Mouse (Mus musculus) stomach, postnatal 0 days (tissue): ENCODE measurements around the gene Adcy3. TPM values are rescaled to one million over a fixed set of nuclear protein-coding genes. Genes with fewer than 3 reads are reported as not detected.

ENCODE experiments used
- ATAC-seq: fragments of 200-750 bp; cut with Nextera tagmentation; 2 replicates; pipeline ENCODE4 v1.8.0; 2017; ENCODE audit not compliant: low FRiP score, low TSS enrichment
- DNase-seq: peaks from one replicate; pipeline ENCODE4 v3.0.0-alpha.2; 2016; ENCODE audit warnings: low spot score
- H3K27ac ChIP-seq: fragments of 300-500 bp; sonication (generic); replicated peaks from 2 replicates; pipeline ENCODE4 v1.5.1; 2014; ENCODE audit warnings: mild to moderate bottlenecking, control low read depth
- H3K27me3 ChIP-seq: fragments of 300-500 bp; sonication (generic); 2 replicates; pipeline ENCODE4 v1.6.1; 2014; ENCODE audit warnings: low read length; ENCODE audit not compliant: control insufficient read depth, insufficient read depth
- H3K36me3 ChIP-seq: fragments of 300-500 bp; sonication (generic); 2 replicates; pipeline ENCODE4 v1.6.1; 2014; ENCODE audit warnings: low read length, mixed read lengths; ENCODE audit not compliant: control insufficient read depth, insufficient read depth
- H3K4me1 ChIP-seq: fragments of 300-500 bp; sonication (generic); replicated peaks from 2 replicates; pipeline ENCODE4 v1.6.1; 2014; ENCODE audit warnings: antibody characterized with exemption; ENCODE audit not compliant: control insufficient read depth, insufficient read depth
- H3K4me2 ChIP-seq: fragments of 300-500 bp; sonication (generic); replicated peaks from 2 replicates; pipeline ENCODE4 v1.6.1; 2014; ENCODE audit warnings: low read depth, mild to moderate bottlenecking, control low read depth, moderate library complexity
- H3K4me3 ChIP-seq: fragments of 300-500 bp; sonication (generic); 2 replicates; pipeline ENCODE4 v1.5.1; 2014; ENCODE audit warnings: low read depth, low read length, control low read depth
- H3K9ac ChIP-seq: fragments of 300-500 bp; sonication (generic); 2 replicates; pipeline ENCODE4 v1.6.1; 2014; ENCODE audit warnings: mild to moderate bottlenecking, low read length, control low read depth, mixed read lengths
- H3K9me3 ChIP-seq: fragments of 300-500 bp; sonication (generic); 2 replicates; pipeline ENCODE4 v1.6.1; 2016; ENCODE audit warnings: low read length; ENCODE audit not compliant: control insufficient read depth
- CTCF ChIP-seq: IDR thresholded peaks from 2 replicates; pipeline ENCODE4 v1.5.1; 2016; ENCODE audit warnings: antibody characterized with exemption, low read depth, mild to moderate bottlenecking, moderate library complexity
- EP300 ChIP-seq: optimal IDR thresholded peaks from 2 replicates; pipeline ENCODE3; 2016; ENCODE audit warnings: antibody characterized with exemption
- WGBS: fragments of 180-500 bp; shearing (Covaris S2); extraction: QIAGEN DNeasy Blood & Tissue Kit; methylation state at CpG from one replicate; pipeline ENCODE4 v1.1.7; 2014; 5-methylcytosine and 5-hydroxymethylcytosine counted together
- polyA plus RNA-seq: library from polyadenylated mRNA; unstranded; fragments of >200 nt; fragmentation: Nextera tagmentation; extraction: Ambion mirVana; gene quantifications from 2 replicates; pipeline ENCODE4 v1.2.1, GENCODE M21; 2015

The Adcy3 gene
- polyA plus RNA-seq, 1 experiment from 2014 or later: 2.9 TPM

DNA sequence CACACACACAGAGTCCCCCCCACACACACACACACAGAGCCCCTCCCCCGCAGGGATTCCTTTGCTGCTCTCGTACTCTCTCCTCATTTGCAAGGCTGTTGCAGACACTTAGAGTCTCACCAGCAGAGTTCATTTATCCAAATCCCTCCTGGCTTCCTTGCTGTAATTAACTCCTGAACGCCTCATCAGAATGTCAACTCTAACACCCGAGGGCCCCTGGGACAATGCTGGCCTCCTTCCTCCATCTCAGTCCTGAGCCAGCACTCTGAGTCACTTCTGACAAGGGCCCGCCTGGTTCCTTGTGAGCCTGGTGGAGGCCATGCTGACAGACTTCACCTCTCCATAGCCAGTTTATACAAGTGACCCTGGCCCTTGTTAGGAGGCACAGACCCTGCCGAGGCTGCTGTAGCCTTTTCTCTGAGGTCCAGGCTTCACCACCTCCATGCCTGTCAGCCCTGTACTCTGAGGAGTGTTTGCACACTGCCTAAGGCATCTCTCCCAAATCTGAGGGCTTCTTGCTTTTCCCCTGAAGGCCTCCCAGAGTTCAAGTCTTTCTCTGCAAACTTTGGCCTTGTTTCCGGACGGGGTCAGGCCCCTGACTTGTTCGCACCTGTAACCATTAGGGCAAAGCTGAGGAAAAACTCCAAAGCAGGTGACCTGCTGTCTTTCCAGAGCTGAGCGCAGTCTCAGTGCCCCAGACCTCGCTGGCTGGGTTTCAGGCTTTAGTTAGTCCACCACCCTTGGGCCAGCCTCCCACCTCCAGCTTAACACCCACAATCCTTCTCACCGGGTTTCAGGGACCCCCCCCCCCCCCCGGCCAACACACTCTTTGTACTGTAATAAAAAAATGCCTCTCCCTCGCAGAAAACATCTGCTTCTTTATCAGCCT is 55.5 kb downstream of the Adcy3 start:
- H3K27ac ChIP-seq: peak overlapping the region; percentile 49; the same call in 1 of the 2 replicates
- WGBS: 26% methylated on average over 14 of the region's 14 CpGs
- DNase-seq: peak; percentile 71

DNA sequence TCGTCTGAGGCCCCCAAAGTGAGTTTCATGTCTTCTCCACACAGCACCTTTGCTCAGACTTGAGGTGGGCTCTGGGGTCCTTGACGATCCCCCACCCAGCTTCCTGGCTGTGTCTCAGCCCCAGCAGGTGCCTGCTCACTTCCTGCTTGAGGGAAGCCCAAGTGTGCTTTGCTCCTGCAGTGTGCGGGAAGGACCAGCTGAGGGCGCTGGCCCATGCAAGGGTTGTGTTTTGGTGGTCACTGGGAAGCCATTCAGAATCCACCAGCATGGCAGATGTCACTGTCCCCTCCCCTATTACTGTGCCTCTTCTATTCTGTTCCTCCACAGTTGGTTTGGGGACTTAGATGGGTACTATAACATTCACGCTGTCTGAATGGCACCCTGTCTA is 56.2 kb downstream of the Adcy3 start:
- WGBS: 52% methylated on average over 5 of the region's 5 CpGs
- Histone ChIP-seq H3K4me3 (no peak overlapping the region), H3K36me3 (no peaks in the 10 kb centered on the region), H3K27me3 (no peaks in the 10 kb centered on the region), H3K4me1 (peaks cover 4% of the 10 kb centered on the region; the same call in 1 of the 2 replicates), H3K9ac (no peak overlapping the region), H3K9me3 (no peaks in the 10 kb centered on the region), H3K4me2 (no peak overlapping the region), H3K27ac (no peak overlapping the region)
- TF ChIP-seq CTCF (peak; percentile 66), EP300 (no peak)
- ATAC-seq: 0 out of 2 replicates have a peak, but pooled peaks have one; percentile 28
- DNase-seq: peak; percentile 38

More for the DNA sequence above, 55.5 kb downstream of the Adcy3 start:
- peaks cover 4% of the 10 kb centered on the region; the same call in 1 of the 2 replicates for H3K4me1 ChIP-seq
- no peaks in the 10 kb centered on the region for H3K36me3 ChIP-seq
- H3K4me3 ChIP-seq: no peak overlapping the region
- H3K4me2 ChIP-seq: no peak overlapping the region
- no peak overlapping the region; the same call in 1 of the 2 replicates for H3K9ac ChIP-seq
- H3K9me3 ChIP-seq: no peaks in the 10 kb centered on the region
- H3K27me3 ChIP-seq: no peaks in the 10 kb centered on the region
- TF ChIP-seq CTCF (no peak), EP300 (no peak)
- peak; percentile 92 for ATAC-seq

DNA sequence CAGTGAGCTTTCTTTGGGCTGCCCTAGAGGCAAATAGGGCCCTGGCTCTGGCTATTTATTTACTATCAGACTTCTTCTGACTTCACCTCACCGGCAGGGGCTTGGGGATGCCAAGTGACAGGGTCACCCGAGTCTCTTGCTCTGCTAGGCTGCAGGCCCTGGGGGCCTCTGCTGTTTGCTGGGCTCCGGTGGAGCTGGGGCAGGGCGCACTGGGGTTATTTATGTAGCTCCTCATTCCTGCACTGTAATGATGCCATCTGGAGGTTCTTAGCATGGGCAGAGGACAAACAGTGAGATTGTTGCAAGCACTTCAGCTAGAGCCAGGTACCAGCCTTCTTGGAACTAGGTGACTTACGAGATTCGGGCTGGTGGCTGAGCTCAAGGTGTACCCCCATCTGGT is 59.6 kb downstream of the Adcy3 start:
- H3K9me3 ChIP-seq: no peaks in the 10 kb centered on the region
- TF ChIP-seq EP300 (no peak), CTCF (peak; percentile 18; the same call in 1 of the 2 replicates)
- DNase-seq (no peak), ATAC-seq (no peak)
- no peak overlapping the region for H3K4me3 ChIP-seq
- H3K4me1 ChIP-seq: peaks cover 4% of the 10 kb centered on the region; the same call in 1 of the 2 replicates
- no peaks in the 10 kb centered on the region for H3K27me3 ChIP-seq
- no peak overlapping the region for H3K4me2 ChIP-seq
- 54% methylated on average over 6 of the region's 6 CpGs for WGBS
- H3K9ac ChIP-seq: no peak overlapping the region
- 0 out of 2 replicates have a peak, but pooled peaks cover 3% of the 10 kb centered on the region for H3K36me3 ChIP-seq
- H3K27ac ChIP-seq: no peak overlapping the region

DNA sequence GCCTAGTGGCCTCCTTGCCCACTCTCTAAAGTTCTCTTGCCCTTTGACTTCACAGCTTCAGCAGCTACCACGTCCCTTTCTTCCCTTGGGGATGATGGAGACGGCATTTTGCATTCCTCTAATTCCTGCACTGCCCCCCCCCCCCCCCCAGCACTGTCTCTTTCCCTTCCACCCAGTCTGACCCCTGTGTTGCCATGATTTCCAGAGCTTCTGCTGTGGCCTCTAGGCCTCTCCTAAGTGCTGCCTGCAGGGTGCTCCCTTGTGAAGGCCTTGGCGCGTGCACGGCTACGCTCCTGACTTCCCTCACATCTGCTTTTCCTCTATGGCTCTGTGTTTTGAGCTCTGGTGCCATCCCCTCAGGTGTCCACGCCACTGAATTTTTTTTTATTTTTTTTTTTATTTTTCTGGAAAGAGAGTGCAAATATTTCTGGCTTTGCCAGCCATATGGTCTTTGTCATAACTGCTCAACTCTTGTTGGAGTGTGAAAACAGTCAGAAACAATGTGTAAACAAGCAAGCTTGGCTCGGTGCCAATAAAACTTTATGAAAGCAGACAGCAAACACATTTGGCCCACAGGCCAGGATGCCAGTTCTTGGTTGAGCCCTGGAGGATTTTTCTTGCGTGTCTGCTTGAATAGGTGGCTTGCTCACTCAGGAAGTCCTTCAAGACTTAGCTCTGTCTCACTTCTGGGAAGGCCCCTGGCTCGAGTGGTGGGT is 60.3 kb downstream of the Adcy3 start:
- H3K36me3 ChIP-seq: peaks cover 5% of the 10 kb centered on the region; the same call in 1 of the 2 replicates
- WGBS: 37% methylated on average over 10 of the region's 10 CpGs
- H3K4me3 ChIP-seq: no peak overlapping the region
- H3K27me3 ChIP-seq: no peaks in the 10 kb centered on the region
- ATAC-seq: 0 out of 2 replicates have a peak, but pooled peaks have one; percentile 24
- TF ChIP-seq EP300 (no peak), CTCF (peak; percentile 36)
- DNase-seq: no peak
- peaks cover 4% of the 10 kb centered on the region; the same call in 1 of the 2 replicates for H3K4me1 ChIP-seq
- no peak overlapping the region for H3K27ac ChIP-seq
- no peak overlapping the region for H3K4me2 ChIP-seq
- no peaks in the 10 kb centered on the region for H3K9me3 ChIP-seq
- no peak overlapping the region for H3K9ac ChIP-seq

DNA sequence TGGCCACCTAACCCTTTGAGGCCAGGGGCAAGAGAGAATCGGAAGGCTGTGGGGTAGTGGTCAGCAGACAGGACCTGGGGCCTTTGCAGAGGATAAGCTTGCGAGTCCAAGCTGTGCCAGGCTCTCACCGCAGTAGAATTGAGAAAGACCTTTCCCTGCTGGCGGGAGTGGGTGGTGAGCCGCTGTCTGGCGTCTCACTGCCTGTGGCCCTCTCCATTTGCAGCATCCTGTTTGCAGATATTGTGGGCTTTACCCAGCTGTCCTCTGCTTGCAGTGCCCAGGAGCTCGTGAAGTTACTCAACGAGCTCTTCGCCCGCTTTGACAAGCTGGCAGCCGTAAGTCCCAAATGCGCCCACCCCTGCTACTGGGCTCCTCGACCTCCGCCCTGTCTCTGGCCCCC is 61.7 kb downstream of the Adcy3 start:
- H3K9me3 ChIP-seq: no peaks in the 10 kb centered on the region
- H3K4me1 ChIP-seq: no peaks in the 10 kb centered on the region
- no peak overlapping the region for H3K27ac ChIP-seq
- TF ChIP-seq CTCF: no peak
- TF ChIP-seq EP300: no peak
- no peak overlapping the region for H3K4me2 ChIP-seq
- peaks cover 5% of the 10 kb centered on the region; the same call in 1 of the 2 replicates for H3K36me3 ChIP-seq
- ATAC-seq (no peak), DNase-seq (no peak)
- no peaks in the 10 kb centered on the region for H3K27me3 ChIP-seq
- 91% methylated on average over 14 of the region's 14 CpGs for WGBS
- H3K4me3 ChIP-seq: no peak overlapping the region
- H3K9ac ChIP-seq: no peak overlapping the region
